Mouse (Mus musculus) erythroid progenitor cell, adult 5-6 weeks (primary cell): ENCODE data around the gene Trim33. TPM values are rescaled to one million over a fixed set of nuclear protein-coding genes. Genes with fewer than 3 reads are reported as not detected.

ENCODE experiments used
- ATAC-seq: replicated peaks from 2 replicates; pipeline ENCODE4 v1.8.0; 2016; ENCODE audit warnings: moderate number of reproducible peaks, mild to moderate bottlenecking, moderate TSS enrichment, inconsistent platforms; ENCODE audit not compliant: poor library complexity, low FRiP score, severe bottlenecking
- total RNA-seq, 2 experiments: library from RNA; stranded (forward) in 1 of 2; stranded (reverse) in 1 of 2; fragments of 150-400 nt in 1 of 2; fragments of 186-747, 209-891 nt in 1 of 2; gene quantifications; 2 replicates each; pipeline versions ENCODE4 v1.2.3 to v1.2.4; 2015 to 2017; ENCODE audit warnings: low replicate concordance in 2 of 2

The Trim33 gene
- total RNA-seq, 2 experiments from 2014 or later: 40.6 to 79.2 TPM

GRCm38 (mm10) chr3:103353518-103353917 is 74.4 kb downstream of the Trim33 start:
- no peak for ATAC-seq

GRCm38 (mm10) chr3:103354041-103354440 is 74.9 kb downstream of the Trim33 start:
- no peak for ATAC-seq

GRCm38 (mm10) chr3:103361150-103361549 is 82.1 kb downstream of the Trim33 start:
- no peak for ATAC-seq

DNA sequence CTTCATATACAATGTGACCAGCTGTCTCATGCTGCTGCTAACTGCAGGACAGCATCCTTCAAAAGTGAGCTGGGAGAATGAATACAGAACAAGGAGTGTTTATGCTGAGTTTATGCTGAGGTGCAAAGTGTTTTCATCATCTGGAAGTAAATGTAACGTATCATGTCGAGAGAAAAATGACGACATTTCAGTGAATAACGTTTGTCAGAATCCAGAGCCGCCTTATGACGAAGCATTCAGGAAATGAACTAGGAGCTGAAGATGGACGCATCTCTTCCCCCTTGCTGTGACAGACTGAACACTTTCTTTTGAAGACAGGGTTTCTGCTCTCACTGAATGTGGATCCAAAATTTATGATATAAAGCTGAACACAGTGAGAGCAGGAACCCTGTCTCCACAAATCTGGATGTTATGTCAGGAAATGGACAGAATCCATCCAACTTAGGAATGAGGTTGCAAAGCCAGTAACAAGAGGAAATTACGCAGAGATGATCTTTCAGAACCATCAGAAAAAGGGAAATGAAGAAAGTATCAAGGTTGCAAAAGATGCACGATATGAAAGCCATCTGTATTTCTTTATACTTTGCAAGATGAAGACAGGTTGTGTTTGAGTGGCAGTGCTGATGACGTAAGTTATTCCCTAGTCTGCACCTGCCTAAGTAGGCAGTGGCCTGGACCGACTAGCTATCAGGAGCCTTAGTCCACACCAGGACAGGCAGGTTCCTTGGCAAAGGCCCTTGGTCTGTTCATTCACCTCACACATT is 85.3 kb downstream of the Trim33 start:
- no peak for ATAC-seq

DNA sequence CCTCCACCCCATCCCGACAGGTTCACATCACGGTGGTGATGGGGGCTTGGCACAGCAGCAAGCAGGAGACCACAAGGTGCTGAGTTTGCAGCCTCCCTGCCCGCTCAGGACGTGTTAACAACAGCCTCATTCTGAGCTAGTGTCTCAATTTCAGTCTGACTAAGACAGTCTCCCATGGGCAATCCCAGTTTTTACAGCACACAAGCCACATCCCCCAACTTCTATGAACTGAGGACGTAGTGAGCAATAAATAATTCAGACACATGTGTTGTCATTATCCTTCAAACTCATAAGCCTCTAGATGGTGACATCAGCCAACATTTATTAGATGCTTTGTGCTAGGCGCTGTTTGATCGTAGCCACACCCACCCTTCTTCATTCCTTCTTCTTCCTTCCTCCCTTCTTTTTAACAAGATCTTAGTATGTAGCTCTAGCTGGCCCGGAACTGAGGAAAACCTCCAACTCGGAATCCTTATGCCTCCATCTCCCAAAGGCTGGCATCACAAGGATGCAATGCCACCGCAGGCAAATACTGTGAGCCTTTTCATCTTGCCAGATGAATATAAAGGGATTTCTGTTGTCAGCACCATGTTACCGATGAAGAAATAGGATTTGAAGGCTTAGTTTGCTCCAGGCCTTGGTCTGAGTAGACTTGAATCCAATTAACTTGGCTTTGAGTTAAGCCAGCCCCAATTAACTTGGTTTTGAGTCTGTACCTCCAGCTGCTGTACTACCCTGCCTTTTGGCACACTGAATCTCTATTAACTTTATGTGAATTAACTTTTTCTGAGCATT is 88.3 kb downstream of the Trim33 start:
- no peak for ATAC-seq

DNA sequence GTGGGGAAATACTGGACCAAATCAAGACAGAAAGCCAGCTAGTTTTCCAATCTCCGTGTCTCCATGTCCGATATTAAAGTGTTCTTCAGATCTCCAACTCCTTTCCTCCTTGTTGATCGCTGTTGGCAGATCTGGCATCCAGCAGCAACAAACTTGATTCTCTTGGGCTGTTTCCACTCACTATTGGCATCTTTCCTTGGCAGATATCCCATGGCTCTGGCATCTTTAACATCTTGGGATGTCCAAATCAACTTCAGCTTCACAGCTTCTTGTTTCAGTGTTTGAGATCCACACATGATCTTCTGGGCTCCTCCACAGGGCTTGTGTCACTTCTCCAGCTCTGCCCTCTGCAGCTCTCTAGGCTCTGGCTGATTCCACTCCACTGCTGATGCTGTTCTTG is 89.6 kb downstream of the Trim33 start:
- no peak for ATAC-seq

DNA sequence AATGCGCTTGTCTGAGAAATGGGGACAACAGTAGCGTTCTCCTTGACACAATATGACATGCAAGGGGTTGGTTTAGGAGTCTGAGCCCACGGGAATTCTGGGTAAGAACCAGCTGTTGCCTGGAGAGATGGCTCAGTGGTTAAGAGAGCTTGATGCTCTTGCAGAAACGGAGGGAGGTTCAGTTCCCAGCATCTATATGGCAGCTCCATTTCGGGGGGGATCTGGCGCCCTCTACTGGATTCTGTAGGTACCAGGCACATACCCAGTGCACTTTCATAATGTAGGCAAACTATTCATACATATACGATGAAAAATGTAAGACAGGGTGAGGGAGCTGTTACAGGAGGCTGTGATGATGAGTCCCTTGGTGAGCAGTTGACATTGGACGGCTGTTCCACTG is 94.9 kb downstream of the Trim33 start:
- ATAC-seq: peak; percentile 66; the same call in 1 of the 2 replicates

DNA sequence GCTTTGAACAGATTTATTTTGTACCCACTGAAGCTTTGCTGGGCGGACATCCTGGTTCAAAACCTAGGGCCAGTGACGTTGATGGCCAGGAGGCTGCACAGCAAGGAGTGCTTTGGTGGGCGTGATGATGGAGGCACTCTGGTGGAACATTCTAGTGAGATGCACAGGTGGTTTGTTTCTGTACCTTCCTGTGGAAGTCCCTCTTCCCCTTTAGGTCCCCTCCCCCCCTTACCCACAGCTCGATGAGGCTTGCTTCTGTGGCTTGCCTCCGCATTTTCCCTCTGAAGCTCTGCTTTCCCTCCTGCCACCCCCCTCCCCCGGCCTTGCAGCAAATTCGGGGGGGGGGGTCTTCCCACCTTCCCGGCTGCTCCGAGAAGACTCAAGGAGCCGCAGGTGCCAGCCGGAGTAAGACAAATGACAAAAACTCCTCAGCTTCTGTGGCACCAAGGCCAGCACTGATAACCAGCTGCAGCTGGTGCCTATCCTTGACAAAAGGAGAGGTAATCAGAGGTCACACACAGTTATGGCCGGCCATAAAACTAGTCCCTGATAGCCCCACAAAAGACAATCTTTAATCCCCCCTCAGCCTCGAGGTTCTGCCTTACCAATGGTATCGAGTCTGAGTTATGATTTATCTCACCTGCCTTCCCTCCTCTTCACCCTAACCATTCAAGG is 96.2 kb downstream of the Trim33 start:
- no peak for ATAC-seq

DNA sequence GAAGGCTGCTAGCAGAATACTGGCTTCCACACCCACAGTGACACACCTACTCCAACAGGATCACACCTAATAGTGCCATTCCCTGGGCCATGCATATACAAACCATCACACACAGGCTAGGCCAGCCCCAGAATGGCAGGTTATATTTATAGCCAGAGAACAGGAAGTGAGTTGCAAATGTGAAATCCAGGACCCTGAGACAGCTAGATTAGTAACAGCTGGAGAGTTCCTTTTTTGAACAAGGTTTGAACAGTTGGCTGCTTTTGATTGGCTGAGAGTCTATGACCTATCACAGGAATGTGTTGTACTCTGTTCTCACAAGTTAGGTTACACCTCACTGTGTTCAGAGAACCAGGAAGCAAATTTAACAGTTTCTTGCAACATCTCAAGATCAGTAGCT is 98.9 kb downstream of the Trim33 start:
- no peak for ATAC-seq

GRCm38 (mm10) chr3:103379371-103379770 is 100.3 kb downstream of the Trim33 start:
- no peak for ATAC-seq

DNA sequence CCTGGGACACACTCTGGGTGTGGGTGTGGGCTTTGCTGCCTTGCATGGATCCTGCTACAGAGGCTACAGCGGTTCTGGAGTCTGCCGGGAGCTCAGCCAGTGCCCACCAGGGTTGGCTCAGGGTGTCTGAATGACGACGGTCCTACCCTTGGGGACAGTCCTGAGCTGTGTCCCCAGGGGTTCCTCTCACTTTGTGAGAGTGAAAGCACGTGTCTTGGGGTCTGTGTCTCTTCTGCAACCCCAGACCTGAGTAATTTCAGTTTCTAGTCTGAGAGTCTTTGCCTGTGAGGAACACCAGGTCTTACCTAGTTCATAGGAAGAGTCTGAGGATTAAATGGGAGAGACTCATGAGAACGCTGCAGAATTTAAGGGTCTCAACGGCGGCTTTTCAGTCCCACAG is 101.7 kb downstream of the Trim33 start:
- no peak for ATAC-seq

- ATAC-seq: no peak
These were observed 102.3 kb downstream of the Trim33 start for GRCm38 (mm10) chr3:103381441-103381840.

GRCm38 (mm10) chr3:103382872-103383567 is 103.9 kb downstream of the Trim33 start:
- peak; percentile 86 for ATAC-seq

DNA sequence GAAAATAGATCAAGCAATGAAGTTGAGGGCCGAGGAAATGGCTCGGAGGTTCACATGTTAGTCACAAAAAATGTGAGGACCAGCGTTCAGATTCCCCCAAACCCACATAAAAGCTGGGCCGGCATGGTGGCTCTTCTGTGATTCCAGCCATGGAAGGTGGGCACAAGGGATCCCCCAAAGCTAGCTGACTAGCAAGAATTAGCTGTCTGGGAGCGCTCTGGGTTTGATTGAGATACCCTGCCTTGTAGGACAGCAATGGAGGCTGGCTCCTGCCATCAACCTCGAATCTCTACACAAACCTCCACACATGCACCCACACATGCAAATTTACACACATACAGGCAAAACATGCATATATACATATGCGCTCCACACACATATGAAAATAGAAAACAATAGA is 105.4 kb downstream of the Trim33 start:
- ATAC-seq: no peak

DNA sequence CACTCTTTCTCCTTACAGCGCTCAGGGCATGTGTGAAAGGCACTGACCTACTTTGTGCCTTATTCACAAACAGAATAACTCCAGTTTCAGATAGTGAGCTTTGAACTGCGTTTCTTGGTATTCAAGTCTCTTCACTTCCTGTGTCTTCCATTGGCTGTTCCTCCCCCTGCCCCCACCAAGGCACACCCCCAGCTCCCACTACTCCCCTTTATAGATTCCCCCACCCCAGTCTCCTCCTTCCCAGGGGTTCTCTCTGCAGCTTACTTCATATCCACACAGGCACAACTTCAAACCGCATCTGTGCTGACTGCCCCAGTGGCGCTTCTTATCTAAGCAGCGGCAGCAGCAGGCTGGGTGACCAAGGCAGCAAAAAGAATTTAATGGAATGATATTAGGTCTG is 105.9 kb downstream of the Trim33 start:
- ATAC-seq: no peak

- ATAC-seq: no peak
These were observed 106.5 kb downstream of the Trim33 start for GRCm38 (mm10) chr3:103385383-103386291.

DNA sequence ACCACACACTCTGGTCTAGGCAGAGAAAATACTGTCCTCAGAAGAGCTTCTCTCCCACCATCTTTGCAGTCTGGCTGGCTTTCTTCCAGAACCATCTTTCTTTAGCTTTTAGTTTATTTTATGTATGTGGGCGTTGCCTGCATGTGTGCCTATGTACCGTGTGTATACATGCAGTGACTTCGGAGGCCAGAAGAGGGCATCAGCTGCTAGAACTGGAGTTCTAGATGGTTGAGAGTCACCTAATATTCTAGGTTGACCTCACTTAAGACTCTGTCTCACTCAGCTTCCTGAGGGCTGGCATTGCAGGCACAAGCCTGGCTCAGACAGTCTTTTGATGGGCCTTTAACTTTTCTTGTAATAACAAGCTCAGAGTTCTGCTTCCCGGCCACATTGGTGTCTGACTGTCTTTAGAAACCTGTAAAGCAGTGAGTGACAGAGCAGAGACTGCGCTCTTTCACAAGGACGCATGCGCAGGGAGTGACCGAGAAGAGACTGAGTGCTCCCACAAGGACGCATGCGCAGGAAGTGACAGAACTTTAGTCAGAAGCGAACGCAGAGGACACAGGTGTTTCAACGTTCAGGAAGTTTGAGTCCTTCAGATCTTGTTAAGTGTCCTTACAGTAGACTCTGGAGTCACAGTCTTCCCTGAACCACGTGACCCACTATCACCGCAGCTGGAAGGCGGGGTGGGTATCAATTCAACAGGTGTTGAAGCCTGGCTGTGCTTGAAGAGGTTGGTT is 107.4 kb downstream of the Trim33 start:
- no peak for ATAC-seq

DNA sequence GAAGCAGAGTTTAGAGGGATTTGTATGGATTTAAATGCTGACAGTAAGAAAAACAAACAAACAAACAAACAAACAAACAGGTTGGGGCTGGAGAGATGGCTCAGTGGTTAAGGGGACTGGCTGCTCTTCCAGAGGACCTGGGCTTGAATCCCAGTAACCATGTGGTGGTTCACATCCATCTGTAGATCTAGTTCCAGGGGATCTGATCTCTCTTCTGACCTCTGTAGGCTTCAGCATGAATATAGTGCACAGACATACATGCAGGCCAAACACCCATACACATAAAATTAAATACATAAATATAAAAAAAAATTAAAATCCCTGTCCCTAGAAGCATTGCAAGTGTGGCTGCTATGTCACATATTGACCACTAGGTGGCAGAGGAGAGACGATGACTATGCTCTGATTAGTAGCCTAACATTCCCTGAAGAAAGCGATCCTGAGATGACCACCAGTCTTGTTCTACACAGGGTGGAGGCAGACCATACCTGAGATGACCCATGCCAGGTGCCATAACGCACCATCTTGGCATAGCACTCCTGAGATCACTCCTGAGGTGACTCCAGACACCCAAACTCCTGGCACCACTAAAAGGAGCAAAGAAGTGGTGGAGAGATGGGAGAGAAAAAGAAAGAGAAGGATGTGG is 113.6 kb downstream of the Trim33 start:
- peak; percentile 72 for ATAC-seq
